Mouse (Mus musculus) MN1 (cell line): ENCODE measurements around the gene Tmem94.

Experiments used
- DNase-seq: peaks from one replicate; pipeline ENCODE4 v3.0.0-alpha.2; 2016; ENCODE audit warnings: low spot score

The Tmem94 gene

DNA sequence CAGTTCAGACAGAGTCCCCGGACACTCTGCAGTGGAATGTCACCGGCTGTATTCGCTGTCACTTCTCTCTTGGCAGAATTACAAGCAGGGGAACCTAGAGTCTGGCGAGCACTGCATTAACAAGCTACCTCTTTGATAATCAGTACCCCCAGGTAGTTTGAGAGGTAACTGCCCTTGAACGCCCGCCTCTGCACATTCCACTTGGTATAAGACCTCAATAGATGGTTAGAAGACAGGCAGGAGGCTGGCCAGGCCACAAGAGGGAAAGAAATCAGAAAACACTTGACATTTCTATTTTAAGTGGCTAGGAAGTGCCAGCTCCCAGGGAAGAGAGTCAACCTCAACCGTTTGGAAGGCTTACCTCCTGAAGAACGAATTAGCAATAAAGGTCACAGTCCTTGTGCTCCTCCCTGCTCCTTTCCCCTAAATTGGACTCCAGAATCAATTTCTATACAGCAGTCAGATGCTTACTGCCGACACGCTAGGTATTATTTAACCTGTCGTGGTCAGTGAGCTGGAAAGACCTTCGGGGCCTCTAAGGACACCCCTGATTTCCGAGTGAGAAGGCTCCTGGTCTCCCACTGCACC is 1.2 kb downstream of the Tmem94 start:
- no peak for DNase-seq

DNA sequence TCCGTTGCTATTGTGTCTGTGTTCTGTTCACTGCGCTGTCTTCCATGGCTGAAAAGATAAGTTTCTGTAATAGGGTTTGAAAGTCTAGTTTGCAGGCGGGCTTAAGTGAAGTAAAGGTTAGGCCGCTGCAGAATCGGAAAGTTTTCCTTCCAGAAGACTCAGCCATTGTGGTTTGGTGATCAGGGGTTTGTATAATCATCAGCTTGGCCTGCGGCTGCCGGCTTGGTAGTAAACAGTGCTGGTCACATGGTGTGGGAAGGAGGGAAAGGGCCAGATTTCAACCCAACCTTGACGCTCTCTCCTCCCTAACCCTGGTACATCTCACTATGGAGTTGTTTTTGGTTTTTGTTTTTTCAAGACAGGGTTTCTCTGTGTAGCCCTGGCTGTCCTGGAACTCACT is 1.7 kb downstream of the Tmem94 start:
- DNase-seq: no peak

DNA sequence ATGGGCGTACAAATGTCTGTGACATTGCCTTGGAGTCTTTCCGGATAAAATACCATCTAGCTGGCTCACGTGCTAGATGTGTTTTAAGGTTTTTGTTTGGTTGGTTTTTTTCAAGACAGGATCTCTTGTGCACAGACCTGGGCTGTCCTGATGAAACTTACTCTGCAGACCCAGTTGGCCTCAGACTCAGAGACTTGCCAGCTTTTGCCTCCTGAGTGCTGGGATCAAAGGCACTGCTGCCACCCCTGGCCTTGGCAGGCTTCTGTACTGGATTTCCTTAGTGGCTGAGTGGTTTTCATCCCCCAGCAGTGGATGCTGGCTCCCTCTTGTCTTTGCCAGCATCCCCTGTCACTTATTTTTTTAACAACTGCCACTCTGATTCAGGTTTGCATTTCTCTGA is 3.7 kb downstream of the Tmem94 start:
- no peak for DNase-seq

DNA sequence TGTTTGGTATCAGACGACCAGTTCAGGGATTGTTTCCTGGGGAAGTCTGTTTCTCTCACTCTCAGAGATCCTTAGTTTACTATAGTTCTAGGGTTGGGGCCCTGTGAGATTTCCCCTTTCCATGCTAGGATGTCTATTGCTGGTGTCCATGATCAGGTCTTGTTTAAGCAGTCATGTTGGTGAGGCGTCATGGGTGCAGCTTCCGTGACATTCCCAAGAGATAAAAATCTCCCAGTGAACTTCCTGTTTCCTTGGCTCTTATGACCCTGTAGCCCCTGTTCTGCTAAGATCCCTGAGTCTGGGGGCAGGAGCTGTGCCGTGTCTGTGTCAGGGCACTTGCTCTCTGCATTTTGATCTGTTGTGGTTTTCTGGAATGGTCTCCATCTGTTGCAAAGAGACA is 9.4 kb downstream of the Tmem94 start:
- no peak for DNase-seq

DNA sequence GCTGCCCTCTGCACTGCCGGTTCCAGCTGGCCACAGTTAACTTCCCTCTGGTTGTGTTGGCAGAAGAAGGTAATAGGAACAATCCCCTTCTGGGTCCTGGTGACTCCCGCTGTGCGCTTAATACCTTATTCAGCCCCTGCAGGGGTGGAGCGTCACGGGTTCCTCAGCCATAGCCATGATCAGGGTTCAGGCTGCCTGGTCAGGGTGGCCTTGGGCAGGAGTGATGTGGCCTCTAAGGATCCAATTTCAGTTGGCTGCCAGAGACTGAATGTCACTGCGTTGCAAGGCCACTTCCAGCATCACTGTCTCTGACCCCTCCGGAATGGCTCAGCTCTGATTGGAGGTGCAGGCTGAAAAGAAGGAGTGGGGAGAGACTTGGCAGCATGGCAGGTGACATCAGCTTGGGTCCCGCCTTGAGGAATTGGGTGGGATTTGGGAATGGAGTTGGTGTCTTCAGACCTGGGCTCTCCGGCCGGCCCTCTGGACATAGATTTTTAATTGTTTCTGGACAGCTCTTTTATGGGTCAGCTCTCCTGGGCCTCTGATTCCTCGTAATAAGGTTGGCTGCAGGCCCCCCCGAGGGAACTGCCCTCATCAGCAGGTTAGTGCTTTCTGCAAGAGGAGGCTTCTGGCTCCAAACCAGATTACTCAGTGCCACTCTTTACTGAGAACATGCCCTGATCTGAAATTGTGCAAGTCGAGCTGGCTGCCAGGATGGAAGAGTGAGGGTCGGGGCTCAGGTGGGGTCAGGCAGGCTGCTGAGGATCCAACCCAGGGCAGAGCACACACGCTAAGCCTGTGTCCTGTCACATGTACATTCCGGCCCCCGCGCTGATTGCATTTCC is 10.8 kb downstream of the Tmem94 start:
- DNase-seq: peak; percentile 65

DNA sequence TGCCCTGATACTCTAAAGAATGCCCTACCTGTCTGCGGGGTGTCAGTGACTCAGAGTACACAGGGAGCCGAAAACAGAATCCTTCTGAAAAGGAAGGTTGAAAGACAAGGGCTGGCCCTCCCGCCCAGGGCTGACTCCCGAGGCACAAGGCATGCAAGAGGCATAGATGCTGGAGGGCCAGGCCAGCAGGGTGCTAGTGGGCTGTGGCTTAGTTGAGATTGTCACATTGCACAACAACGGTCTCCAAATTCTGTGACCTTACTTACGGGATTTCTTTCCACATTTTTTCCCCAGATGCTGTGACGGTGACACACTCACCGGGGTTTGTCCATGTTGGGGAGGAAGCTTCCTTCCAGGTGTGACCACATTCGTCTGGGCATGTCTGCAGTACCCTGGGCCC is 11.7 kb downstream of the Tmem94 start:
- no peak for DNase-seq

DNA sequence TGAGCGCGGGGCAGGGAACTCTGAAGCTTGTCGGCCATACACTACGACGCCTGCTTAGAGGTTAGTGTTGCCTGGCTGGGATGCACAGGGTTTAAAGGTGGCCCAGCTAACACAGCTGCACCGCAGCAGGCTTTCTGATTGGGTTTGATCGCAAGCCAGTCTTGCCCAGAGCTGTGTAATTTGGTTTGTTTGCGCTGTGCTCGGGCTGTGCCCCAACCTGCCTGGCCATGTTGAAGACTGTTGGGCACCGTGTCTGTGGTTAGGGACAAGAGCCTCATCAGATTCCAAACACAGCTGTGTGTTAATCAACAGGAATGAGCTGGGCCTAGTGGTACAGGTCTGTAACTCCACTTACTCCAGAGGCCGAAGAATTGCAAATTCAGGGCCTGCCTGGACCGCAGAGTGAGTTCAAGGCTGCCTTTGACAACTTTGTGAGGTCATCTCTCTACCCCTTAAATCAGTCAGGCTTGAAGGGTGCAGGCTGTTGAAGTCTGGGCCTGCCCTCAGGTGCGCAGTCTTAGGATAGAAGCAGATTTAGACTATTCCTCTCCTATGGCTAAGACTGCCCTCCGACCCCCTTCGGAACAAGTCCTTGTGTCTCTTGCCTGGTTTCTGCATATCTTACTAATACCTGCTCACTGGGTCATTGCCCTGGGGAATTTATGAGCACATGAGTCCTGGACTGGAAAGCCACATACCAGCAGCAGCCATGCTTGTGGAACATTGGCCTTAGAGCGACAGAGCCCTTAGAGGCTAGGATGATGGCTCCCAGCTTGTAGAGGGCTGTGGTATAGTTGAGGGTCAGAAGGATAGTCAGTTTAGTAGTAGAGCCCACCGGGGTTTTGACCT is 12.5 kb downstream of the Tmem94 start:
- DNase-seq: peak; percentile 32

DNA sequence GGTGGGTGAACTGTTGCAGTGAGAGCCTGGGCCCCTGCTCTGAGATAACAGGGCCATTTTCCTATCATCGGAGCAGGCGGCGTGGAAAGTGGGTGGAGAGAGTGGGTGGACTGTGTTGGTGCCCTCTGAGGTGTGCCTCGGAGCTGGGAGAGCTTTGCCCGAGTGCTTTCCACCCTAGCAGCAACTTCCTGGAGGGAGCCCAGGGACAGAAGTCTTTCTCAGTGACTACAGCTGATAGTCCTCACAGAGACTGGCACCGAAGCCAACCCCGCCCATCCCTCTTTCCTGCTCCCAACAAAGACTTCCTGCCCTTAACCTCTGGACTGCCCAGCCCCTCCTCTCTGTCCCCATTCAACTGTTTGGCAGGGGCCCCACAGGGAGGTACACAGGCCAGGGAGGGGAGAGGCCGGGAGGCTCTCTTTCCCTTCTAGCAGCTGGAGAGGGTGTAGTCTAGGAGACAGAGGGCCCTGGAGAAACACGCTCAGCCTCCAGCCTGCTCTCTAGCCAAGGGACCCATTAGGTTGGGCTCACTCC is 13.9 kb downstream of the Tmem94 start:
- peak; percentile 65 for DNase-seq

DNA sequence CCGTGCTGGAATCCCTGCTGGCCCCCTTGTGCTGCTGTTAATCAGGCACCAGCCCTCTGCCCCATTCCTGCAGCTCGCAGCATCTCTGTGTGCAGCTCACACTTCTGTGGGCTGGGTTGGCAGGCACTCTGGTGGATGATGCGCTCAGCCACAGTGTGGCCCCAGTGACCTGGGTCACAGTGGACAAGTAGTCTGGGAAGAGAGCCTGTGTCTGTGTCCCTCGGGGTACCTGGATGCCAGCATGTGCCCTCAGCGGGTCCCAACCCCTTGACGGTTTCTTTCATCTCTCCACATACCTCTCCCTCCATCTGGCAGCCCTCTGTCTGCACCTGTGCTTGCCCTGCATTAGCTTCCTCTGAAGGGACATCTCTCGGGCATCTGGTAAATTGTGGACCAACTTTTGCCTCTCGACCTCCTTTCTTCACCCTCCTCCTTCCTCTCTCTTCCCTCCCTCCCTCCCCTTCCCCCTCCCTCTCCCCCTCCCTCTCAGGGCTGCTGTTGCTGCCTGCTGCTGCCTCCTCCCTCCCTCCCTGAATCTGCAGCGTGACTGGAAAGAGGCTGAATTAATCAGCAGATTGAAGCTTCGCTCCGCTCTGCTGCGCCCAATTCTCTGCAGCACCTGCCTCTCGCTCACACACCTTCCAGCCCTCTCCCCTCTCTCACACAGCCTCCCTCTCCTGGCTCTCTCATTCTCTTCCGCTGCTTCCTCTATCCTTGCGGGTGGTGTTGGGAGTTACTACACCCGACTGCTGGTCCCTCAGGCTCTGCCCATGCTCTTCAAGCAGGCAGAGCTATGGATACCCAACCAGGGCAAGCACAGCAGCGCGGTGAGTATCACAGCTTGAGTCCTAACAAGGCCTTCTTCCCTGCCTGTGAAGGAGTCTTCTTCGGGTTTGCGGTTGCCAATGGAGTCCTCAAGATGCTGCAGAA is 15.2 kb downstream of the Tmem94 start:
- DNase-seq: peak; percentile 43

DNA sequence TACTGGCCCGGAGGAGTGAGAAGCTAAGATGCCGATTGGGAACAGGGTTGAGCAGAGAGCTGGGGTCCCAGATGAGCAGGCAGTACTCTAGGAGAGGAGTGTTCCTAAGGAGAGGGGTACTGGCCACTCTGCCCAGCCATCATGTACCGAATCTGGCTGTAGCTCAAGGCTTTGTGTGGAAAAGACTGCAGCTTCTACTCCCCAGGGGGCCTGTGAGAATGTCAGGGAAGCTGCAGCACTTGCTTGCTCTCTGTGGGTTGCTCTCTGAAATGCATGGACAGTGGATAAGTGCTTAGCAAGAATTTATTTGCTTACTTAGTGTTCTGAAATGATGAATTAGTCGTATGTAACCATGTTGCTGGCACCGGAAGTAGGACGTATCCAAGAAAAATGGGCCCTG is 21.2 kb downstream of the Tmem94 start:
- no peak for DNase-seq

DNA sequence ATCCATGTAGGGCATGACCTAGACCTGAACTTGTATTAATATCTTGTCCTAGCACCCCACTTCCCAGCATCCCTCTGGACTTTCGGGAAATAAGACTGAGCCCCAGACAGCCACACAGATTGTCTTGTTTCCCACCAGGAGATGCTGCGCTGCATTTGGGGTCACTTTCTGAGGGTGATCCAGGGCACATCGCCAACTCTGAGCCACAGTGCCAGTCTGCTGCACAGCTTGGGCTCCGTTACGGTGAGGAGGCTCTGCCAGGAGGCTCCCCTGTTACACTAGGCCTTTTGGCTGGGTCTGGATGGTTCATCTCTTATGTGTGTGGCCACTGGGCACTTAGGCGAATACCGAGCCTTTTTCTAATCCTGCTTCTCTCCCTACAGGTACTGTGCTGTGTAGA is 24.6 kb downstream of the Tmem94 start:
- DNase-seq: no peak

DNA sequence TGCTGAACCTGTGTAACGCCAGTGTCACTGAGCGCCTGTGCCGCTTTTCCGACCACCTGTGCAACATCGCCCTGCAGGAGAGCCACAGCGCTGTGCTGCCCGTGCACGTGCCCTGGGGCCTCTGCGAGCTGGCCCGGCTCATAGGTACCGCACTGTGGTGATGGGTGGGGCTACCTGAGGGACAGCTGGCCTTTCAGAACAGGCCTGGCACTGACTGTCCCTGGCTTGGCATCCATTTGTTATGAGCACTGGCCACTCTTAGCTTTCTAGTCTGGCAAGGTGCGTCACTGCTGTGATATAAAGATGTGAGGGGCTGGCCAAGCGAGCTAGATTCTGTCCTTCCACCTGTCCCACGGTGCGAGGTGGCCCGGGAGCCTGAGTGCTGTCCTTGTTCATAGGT is 26.7 kb downstream of the Tmem94 start:
- DNase-seq: no peak

DNA sequence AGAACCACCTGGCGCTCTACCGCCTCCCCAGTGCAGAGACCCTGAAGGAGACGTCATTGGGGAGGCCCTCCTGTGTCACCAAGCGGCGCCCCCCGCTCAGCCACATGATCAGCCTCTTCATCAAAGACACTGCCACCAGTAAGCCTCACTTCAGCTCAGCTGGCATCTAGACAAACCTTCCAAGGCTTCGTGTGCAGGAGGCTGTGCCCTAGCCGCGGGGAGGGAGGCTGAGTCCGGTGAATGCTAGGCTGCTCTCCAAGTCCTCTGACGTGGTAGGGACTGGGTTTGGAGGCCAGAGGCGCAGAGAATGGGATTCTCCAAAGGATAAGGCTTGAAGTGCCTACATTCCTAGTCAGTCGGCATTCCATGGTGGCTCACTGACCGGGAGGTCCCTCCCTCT is 27.1 kb downstream of the Tmem94 start:
- DNase-seq: no peak

DNA sequence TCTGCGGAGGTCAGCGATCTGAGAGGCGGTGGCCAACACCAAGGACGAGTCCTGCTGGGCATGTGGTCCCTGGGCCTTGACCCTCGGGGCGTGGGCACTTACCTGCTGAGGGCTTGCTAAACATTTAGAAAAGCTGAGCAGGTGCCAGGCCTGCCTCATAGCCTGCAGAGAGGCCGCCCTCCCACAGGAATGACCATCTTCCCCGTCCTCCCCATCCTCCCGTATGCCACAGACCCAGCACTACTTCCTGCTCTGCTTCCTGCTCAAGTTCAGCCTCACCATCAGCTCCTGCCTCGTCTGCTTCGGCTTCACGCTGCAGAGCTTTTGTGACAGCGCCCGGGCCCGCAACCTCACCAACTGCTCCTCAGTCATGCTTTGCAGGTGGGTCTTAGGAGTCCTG is 31.7 kb downstream of the Tmem94 start:
- no peak for DNase-seq

DNA sequence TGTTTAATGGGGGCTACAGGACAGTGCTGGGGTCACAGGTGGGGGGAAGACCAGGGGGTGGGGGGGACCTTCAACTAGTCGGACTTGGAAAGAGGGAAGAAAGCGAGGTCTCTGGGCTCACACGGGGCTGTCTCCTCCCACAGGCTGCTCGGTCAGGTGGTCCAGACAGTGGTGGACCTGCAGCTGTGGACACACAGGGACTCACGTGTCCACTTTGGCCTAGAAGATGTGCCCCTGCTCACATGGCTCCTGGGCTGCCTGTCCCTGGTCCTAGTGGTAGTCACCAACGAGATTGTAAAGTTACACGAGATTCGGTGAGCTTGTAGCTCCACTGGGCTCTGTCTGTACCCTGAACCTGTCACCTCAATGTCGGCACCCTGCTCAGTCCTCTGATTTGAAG is 32.4 kb downstream of the Tmem94 start:
- no peak for DNase-seq

DNA sequence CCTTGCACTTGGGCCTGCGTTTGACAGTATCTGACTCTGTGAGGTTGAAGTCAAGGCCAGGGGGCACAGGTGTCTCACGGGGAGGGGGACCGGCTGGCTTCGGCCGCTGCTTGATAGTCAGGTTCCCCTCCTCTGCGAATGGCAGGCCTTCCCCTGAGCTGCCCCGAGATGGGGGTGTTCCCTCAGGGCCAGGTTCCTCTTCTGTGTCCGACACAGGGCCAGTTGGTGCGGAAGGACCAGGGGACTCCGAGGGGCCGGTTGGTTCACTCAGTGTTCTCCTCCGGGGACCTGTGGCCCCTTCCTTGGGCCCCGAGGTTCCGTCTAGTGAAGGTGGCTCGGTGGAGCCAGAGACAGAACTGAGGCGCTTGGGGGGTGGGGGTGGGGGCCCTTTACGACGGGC is 35.7 kb downstream of the Tmem94 start:
- DNase-seq: no peak

DNA sequence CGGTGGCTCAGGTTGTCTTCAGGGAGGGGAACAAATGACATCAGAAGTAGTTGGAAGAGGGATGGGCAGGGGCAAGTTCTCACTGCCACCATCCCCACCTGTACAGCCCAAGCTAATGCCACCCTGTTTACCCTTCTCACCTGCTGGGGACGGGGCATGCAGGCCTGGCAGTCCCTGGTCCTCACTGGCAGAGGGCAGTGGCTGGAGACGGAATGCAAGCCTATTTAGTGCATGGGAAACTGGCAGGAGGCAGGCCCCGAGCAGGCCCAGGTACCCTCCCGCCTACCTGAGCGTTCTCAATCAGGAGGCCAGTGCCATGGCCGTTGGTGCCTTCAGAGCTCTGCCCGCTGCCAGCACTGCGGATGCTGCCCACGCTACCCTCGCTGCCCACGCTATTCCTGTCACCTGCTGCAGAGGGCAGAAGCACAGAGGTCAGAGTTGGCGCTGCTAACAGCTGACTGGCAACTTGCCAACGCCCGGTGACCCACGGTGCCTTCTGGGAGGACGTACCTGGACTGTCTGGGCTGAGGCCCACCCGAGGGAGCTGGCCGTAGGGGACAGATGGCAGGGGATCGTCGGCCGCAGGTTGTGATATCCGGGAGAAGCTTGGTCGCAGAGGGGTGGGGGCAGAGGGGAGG is 38.0 kb downstream of the Tmem94 start:
- no peak for DNase-seq

DNA sequence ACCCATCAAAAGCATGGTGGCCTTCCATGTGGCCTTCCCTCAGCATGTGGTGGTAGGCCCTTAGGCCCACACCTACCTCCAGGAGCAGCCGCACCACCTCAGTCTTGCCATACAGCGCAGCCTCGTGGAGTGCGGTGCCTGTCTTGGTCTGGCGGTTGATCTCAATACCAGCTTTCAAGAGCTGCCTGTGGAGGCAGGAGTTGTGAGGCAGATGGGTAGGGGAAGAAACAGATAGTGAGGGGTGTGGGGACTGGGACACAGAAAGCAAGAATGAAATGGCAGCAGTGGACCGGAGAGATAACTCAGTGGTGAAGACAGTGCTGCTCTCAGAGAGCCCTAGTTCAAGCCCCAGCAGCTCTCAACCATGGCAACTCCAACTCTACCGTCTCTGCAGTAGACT is 39.8 kb downstream of the Tmem94 start:
- no peak for DNase-seq

DNA sequence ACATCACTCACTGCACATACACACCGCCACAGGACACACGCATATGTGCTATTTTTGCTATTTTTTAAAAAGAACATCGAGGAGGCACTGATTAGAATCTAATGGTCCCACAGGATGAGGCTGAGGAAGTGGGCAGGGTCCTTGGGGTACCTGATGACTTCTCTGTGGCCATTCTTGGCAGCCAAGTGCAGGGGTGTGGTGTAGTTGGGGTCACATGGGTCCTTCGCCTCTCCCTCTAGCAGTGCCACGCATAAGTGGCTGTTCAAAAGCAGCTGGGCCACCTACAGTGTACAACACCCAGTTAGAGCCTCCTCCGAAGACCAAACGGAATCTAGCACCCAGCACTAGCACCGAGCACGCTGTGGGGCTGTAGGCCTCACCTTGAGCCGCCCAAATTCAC is 40.9 kb downstream of the Tmem94 start:
- DNase-seq: no peak

DNA sequence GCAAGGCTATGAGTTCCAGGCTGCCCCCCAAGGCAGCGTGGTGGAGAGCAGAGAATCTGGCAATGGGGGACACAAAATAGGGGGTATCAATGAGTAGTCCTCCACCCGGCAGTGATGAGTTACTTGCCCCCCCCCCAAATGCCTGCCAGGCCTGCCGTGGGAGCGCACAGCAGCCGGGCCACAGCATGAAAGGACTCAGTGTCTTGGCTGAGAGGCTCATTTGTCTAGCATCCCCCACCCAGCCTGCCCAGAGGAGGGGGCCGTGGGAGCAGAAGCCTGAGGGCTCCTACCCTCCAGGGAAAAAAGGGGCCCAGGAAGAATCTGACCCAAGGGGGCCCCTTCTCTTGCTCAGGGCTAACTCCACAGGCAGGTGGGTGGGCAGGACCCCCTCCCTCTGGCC is 42.1 kb downstream of the Tmem94 start:
- no peak for DNase-seq

DNA sequence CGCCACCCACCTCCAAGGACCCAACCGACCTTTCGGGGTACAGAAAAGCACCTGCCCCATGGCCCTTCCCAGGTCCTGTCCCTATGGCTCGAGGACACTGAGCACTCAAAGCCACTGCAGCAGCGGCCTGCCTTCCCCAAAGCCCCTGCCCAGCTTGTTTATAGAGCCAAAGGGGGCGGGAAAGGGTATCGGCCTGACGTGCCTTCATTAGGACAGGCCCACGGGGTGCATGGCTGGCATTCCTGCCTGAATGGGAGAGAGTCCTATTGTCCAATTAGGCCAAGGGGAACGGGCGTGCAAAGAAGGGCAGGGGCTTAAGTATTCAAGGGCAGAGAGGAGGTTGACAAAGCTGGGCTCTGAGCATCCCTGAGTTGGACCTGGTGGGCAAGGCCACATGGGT is 42.7 kb downstream of the Tmem94 start:
- no peak for DNase-seq
